Mouse (Mus musculus): ENCODE measurements around the gene Pcnx3.

GRCm38 (mm10) chr19:5704163-5704800 is 15.6 kb upstream of the Pcnx3 start, which contains the start of gene Kcnk7:
- no peak for TF ChIP-seq CTCF (IDR thresholded peaks at IDR 0.05)
- no peak for TF ChIP-seq EP300 (IDR thresholded peaks at IDR 0.05)

Measured in lung, postnatal 0 days (tissue).